Mouse (Mus musculus) granulocyte monocyte progenitor cell, adult 5-6 weeks (primary cell): ENCODE measurements around the gene Gm10775. TPM values are rescaled to one million over a fixed set of nuclear protein-coding genes. Genes with fewer than 3 reads are reported as not detected.
A peak's percentile ranks its signal among the peaks of the same experiment; 100 is the strongest.

Experiments used
- ATAC-seq: replicated peaks from 2 replicates; pipeline ENCODE4 v1.8.0; 2016; ENCODE audit warnings: mild to moderate bottlenecking, moderate TSS enrichment, inconsistent platforms; ENCODE audit not compliant: poor library complexity, severe bottlenecking
- total RNA-seq, 2 experiments: library from RNA; stranded (forward) in 1 of 2; stranded (reverse) in 1 of 2; fragments of 200-712, 200-1000 nt in 1 of 2; fragments of >200 nt in 1 of 2; fragmentation: Nextera tagmentation in 1 of 2; gene quantifications; 2 replicates each; pipeline ENCODE4 v1.2.3; 2014 to 2017

The Gm10775 gene
- total RNA-seq (2014; fragmentation: Nextera tagmentation) = not detected in 2 replicates
- total RNA-seq (2017) = not detected in 2 replicates

GRCm38 (mm10) chr13:65259239-65259638, at the start of gene Gm10775:
Gm10775 (plus strand) TSS chr13:65259539.
- ATAC-seq = no peak

GRCm38 (mm10) chr13:65225945-65226344, 33.4 kb upstream of the Gm10775 start:
- peak; percentile 77 for ATAC-seq

GRCm38 (mm10) chr13:65226657-65227056, 32.7 kb upstream of the Gm10775 start:
- ATAC-seq = peak; percentile 72

GRCm38 (mm10) chr13:65237211-65237610, 22.1 kb upstream of the Gm10775 start:
- ATAC-seq = no peak

GRCm38 (mm10) chr13:65240509-65241098, 18.7 kb upstream of the Gm10775 start:
- peak; percentile 54 for ATAC-seq

GRCm38 (mm10) chr13:65241099-65241626, 18.2 kb upstream of the Gm10775 start:
- ATAC-seq = peak; percentile 63

GRCm38 (mm10) chr13:65241627-65242318, 17.6 kb upstream of the Gm10775 start:
- ATAC-seq = peak; percentile 25

GRCm38 (mm10) chr13:65242319-65242787, 17.0 kb upstream of the Gm10775 start:
- ATAC-seq = no peak

GRCm38 (mm10) chr13:65243273-65243672, 16.1 kb upstream of the Gm10775 start:
- ATAC-seq = no peak

- peak; percentile 30; the same call in 1 of the 2 replicates for ATAC-seq
These were observed 974 bp upstream of the Gm10775 start for GRCm38 (mm10) chr13:65258175-65258954.

- ATAC-seq = no peak
These were observed 2.7 kb downstream of the Gm10775 start for GRCm38 (mm10) chr13:65262086-65262485.

- no peak for ATAC-seq
These were observed 18.6 kb downstream of the Gm10775 start for GRCm38 (mm10) chr13:65277994-65278382.

- ATAC-seq = peak; percentile 93
These were observed 19.3 kb downstream of the Gm10775 start, which contains the start of gene Zfp369 for GRCm38 (mm10) chr13:65278383-65279341. Zfp369 (plus strand) TSS chr13:65278814.

- no peak; the same call in 1 of the 2 replicates for ATAC-seq
These were observed 27.4 kb downstream of the Gm10775 start for GRCm38 (mm10) chr13:65286771-65287170.

- ATAC-seq = no peak
These were observed 37.0 kb downstream of the Gm10775 start for GRCm38 (mm10) chr13:65296354-65296753.
